Mouse (Mus musculus) hindlimb bud, embryonic 11.5 days (tissue): Measurements from ENCODE around the gene Tle4.

ENCODE experiments used
- DNase-seq: peaks from one replicate; pipeline ENCODE4 v3.0.0-alpha.2; 2012; ENCODE audit warnings: low read depth, low spot score; ENCODE audit errors: extremely low spot score

Gene Tle4

GRCm38 (mm10) chr19:14591809-14592535, 5.9 kb downstream of the Tle4 start:
- no peak for DNase-seq

DNA sequence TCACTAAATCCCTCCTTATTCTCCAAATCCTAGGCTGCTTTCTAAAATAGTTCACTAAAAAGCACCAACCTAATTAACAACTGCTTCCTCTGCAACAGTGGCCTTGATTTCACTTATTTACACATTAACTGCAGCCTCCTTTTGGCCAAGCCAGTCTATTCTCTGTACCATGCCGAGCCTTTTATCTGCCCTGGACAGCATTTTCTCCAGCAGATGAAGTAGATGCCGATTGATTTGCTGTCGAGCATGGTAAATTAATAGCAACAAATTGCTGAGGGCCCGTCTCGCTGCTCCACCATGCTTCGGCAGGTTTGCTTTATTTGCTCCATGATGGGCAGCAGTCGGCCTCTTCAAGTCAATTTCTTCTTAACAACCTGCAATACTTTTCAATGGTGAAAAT, 7.7 kb downstream of the Tle4 start:
- DNase-seq: no peak

GRCm38 (mm10) chr19:14588221-14589123, 9.4 kb downstream of the Tle4 start:
- DNase-seq: no peak

DNA sequence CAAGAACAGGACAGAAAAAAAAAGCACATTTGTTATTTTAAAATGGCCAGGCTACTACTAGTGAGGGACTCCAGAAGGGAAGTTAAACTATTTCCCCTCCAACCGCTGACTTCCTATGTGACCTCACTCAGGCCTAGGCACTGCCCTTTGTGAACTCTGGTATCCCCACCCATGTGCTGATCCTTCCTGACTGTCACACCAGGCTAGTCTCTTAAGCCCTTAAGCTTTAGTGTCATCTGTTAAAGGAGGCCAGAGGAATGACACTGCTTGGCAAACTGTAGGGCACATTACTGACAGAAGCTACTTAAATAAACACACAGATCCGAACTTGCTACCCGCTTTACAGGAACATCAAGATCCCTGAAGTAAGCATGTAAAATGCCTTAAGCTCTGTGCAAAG, 11.7 kb downstream of the Tle4 start:
- DNase-seq: no peak

- DNase-seq: no peak
Measured at GRCm38 (mm10) chr19:14585731-14586130, 12.1 kb downstream of the Tle4 start.

DNA sequence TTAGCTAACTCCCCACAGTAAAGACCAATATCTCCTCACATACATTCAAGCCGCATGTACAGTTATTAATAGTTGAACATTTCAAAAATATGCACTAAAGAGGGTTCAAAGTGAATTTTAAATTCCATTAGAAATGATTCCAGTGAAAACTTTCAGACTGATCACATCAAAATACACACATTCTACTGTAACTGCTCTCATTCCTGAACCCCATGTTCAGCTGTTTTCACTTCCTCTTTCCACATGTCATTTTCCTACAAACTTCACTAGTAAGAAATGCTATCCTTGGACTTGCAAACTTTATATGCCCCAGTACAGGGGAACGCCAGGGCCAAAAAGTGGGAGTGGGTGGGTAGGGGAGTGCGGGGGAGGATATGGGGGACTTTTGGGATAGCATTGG, 12.6 kb downstream of the Tle4 start:
- DNase-seq: no peak

DNA sequence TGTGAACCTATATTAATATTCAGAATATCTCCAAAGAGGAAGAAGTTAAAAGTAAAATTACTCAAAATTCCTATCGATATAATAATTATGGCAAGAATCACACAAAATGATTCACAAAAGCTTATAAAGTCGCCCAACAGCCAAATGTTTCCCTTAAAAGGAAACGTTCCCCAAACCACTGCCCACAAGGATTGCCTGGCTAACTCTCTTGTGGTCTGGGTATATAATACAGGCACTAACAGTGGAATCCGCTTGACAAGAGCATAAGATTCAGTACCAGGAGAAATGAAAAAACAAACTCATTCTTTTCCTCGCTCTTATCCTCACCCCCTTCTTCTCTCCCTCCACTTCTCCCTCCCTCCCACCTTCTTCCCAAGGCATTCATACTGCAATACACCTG, 19.2 kb downstream of the Tle4 start:
- DNase-seq: no peak

GRCm38 (mm10) chr19:14578016-14578415, 19.8 kb downstream of the Tle4 start:
- DNase-seq: no peak

- no peak for DNase-seq
Measured at GRCm38 (mm10) chr19:14576311-14576710, 21.5 kb downstream of the Tle4 start.

GRCm38 (mm10) chr19:14568879-14569278, 29.0 kb downstream of the Tle4 start:
- DNase-seq: no peak

GRCm38 (mm10) chr19:14567081-14567480, 30.8 kb downstream of the Tle4 start:
- DNase-seq: no peak

DNA sequence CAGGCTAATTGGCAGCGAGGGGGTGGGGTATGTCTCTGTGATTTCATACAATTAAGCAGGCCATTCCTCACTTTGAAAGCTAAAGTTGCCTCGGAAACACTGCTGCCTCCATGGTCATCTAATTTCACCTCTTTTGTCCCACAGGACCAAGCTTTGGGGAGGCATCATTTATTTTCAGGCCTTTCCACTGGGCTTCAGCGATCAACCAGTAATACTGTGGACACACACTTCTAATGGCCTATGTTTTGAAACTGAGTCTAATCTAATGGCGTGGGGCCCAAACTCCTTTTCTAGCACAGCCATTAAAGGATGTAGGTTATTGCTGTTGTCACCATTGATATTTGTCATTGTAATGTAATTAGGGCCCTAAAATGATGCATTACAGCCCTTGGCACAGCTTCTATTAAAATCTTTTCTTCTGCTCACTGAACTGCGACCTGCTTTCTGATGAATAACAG, 31.3 kb downstream of the Tle4 start:
- peak; percentile 49 for DNase-seq

DNA sequence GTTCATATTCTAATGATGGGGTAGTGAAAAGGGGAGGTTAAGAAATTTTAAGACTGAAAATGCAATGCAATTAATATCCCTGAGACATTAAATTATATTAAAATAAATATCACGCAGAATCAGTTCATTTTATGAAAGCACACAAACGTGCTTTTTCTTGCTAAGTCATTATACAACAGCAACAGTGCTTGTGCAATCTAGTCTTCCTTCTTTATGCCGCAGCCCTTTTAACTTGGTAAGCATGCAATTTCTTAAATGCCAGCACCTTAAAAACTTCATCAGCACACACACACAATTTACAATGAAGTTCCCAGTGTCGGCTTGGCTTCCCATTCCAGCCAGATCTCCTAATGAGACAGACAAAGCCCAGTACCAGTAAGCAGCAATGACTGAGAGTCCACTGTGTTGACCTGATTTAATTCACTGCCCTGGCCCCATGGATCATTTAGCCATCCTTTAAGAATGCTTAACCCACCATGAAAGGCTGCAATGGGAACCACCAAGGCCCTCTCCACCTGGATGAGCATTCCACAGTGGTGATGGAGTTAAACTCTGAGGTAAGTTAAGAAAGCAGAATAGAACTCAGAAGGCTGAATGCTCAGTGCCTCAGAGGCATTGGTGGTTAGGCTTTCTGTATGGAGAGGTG, 32.3 kb downstream of the Tle4 start:
- DNase-seq: no peak

GRCm38 (mm10) chr19:14563273-14563959, 34.4 kb downstream of the Tle4 start:
- DNase-seq: no peak

- DNase-seq: no peak
Measured at GRCm38 (mm10) chr19:14547871-14548270, 50.0 kb downstream of the Tle4 start.

GRCm38 (mm10) chr19:14547133-14547842, 50.6 kb downstream of the Tle4 start:
- DNase-seq: no peak

DNA sequence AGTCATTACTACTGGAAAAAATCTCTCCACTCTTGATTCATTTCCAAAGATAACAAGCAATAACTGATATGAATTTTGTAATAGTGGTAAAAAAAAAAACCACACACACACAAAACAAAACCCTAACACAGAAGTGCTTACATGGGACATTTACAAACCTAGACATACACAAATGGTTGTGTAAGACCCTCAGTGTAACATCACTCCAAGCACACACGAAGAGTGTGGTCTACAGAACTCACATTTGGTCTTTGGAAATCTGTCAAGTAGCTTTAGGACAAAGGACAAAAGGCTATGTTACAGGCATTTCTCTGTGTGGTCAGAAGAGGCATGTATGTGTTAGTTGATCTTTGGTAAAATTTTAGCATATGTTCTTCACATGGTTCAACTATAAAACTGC, 52.4 kb downstream of the Tle4 start:
- no peak for DNase-seq

GRCm38 (mm10) chr19:14543305-14543704, 54.5 kb downstream of the Tle4 start:
- DNase-seq: no peak

GRCm38 (mm10) chr19:14540678-14541077, 57.2 kb downstream of the Tle4 start:
- DNase-seq: no peak

GRCm38 (mm10) chr19:14536676-14537075, 61.2 kb downstream of the Tle4 start:
- DNase-seq: no peak
